Mouse (Mus musculus) testis, adult 2 months (tissue): ENCODE measurements at regions not wholly inside any gene's neighbourhood (a gene's known extent, or its start where the extent isn't known, plus 50 kb on each side); places are given as distances from the start of the nearest gene placed in this dataset.

Source experiments
- CTCF ChIP-seq: fragments of 200-500 bp; IDR thresholded peaks from 2 replicates; pipeline ENCODE4 v1.5.1; 2012; ENCODE audit warnings: low read depth, mild to moderate bottlenecking, inconsistent platforms, low read length, moderate library complexity; ENCODE audit not compliant: control insufficient read depth, insufficient read depth, insufficient replicate concordance
- POLR2A ChIP-seq: fragments of 200-500 bp; IDR thresholded peaks from 2 replicates; pipeline ENCODE4 v1.6.1; 2012; ENCODE audit warnings: low read depth, mild to moderate bottlenecking, inconsistent platforms, low read length, moderate library complexity; ENCODE audit not compliant: control insufficient read depth

GRCm38 (mm10) chr14:71055480-71055879, 455.8 kb upstream of the Fam160b2 start:
- TF ChIP-seq POLR2A = no peak
- TF ChIP-seq CTCF = no peak
